ENCODE assay signal across 7 mouse cellular contexts in the genomic region with DNA sequence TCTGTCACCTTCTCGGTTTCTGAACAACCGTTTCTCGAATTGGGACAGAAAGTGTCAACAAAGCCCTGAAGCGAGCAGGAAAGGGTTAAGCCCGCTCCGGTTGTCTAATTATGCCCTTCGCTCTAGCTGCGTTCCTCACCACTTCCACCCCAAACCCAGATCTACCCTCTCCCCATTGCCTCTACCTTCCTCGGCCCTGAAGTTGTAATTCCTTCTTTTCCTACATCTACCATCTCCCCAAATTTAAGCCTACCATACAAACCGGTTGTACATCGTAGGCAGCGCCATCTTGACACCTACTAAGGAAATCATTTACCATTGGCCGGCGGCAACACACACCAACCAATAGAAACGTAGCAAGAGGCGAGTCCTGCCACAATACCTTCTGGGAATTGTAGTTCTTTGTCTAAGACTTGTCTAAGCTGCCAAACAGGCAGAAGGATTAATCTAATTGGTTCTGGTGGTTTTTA. TPM values are rescaled to one million over a fixed set of nuclear protein-coding genes. Genes with fewer than 3 reads are reported as not detected.
DNase-seq lines count a peak whose midpoint lies in the region; ATAC-seq lines count a peak whose summit lies in the region.

A gene (minus strand): TSS at position 317 of the 470 bp plus-strand sequence.

- H3K9ac ChIP-seq in intestine, embryonic 14.5 days (ENCODE audit: low read length) = peak within 1 kb of the TSS; percentile 63

- peaks cover 5% of the 10 kb centered on the region; the same call in 1 of the 2 replicates for H3K4me1 ChIP-seq in intestine, embryonic 14.5 days (replicated peaks; ENCODE audit: control insufficient read depth, insufficient read depth, low read length)

- no peaks in the 10 kb centered on the region for H3K27me3 ChIP-seq in intestine, embryonic 14.5 days (replicated peaks; ENCODE audit: control insufficient read depth, insufficient read depth, low read length)

- ATAC-seq in intestine, embryonic 14.5 days (replicated peaks; ENCODE audit: low FRiP score, low TSS enrichment, low read depth) = peak; percentile 88

- intact Hi-C loops in left cerebral cortex, postnatal 14 days (cut with DNase I) = no loop called here

- H3K27ac ChIP-seq in intestine, embryonic 14.5 days (ENCODE audit: low read depth) = no peak within 1 kb of the TSS

- peak within 1 kb of the TSS; percentile 90 for H3K4me2 ChIP-seq in intestine, embryonic 14.5 days (ENCODE audit: low read length)

- H3K36me3 ChIP-seq in intestine, embryonic 14.5 days (ENCODE audit: control insufficient read depth, insufficient read depth, low read length) = peaks cover 12% of the 10 kb centered on the region

- 0 out of 2 replicates have a peak, but pooled peaks cover 2% of the 10 kb centered on the region for H3K9me3 ChIP-seq in intestine, embryonic 14.5 days (ENCODE audit: control insufficient read depth, low read length)

- H3K4me3 ChIP-seq in intestine, embryonic 14.5 days (ENCODE audit: low read depth, low read length) = peak within 1 kb of the TSS; percentile 51

- peak; percentile 88 for DNase-seq in adrenal gland, adult 8-10 months
- peak; percentile 93 for DNase-seq in embryo, embryonic 11 days
- DNase-seq in gastrocnemius, postnatal 25 days = peak; percentile 86
- DNase-seq in intestine, embryonic 14.5 days (ENCODE audit: low spot score) = peak; percentile 85
- DNase-seq in left cerebral cortex, postnatal 14 days (ENCODE audit: low spot score in 2 of 2) = peak; percentile 91 to 97
- DNase-seq in mesoderm, embryonic 11.5 days (ENCODE audit: low read depth, low spot score) = peak; percentile 89
- peak; percentile 77 for DNase-seq in spleen, adult 12 weeks (ENCODE audit: low spot score)

- WGBS in intestine, embryonic 14.5 days = 0% methylated on average over 16 of the region's 16 CpGs

RNA-seq across cellular contexts. Expression of the gene that starts here (rescaled TPM):
- 10 to 100 TPM; 47.7 to 63.3 (median 55.7) TPM for total RNA-seq in adrenal gland, adult 8-10 months (2022)
- total RNA-seq in gastrocnemius, postnatal 25 days (2021) = 10 to 100 TPM; 42.7 to 46.9 TPM
- polyA plus RNA-seq in intestine, embryonic 14.5 days (2014; fragmentation: Nextera tagmentation; extraction: Ambion mirVana) = 43.0 and 48.0 TPM in 2 replicates
- 100 to 1,000 TPM in 1 of 2 experiments, 10 to 100 TPM in 1; 96.3 to 114 TPM for total RNA-seq in left cerebral cortex, postnatal 14 days (2021)
